Mouse (Mus musculus) heart, postnatal 0 days (tissue): ENCODE results near the gene Stx8.

ENCODE experiments used
- CTCF ChIP-seq: IDR thresholded peaks from 2 replicates; pipeline ENCODE4 v1.5.1; 2016; ENCODE audit warnings: antibody characterized with exemption, control low read depth, low read depth
- EP300 ChIP-seq: IDR thresholded peaks from 2 replicates; pipeline ENCODE4 v1.6.1; 2016; ENCODE audit warnings: antibody characterized with exemption, low read depth

GRCm38 (mm10) chr11:68067806-68068205, 101.8 kb downstream of the Stx8 start:
- TF ChIP-seq CTCF: no peak
- TF ChIP-seq EP300: no peak
